9 mouse cellular contexts compared by ENCODE assay signal in the genomic region with DNA sequence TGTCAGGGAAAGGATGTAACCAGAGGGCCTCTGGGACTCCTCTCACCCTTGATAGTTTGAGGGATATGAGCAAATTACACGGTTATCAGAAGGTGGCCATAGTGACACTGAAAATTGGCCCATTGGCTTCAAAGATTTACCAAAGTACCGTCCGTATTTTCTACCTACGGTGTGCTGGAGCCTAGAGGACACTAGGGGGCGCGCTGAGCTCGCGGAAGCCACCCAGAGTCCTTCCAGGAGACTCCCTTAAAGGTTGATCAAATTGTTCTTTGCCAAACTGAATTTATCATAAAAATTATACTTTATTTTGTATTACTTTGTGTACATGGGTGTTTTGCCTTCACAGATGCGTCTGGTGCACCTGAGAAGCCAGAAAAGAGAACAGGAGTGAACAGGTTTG. TPM values are rescaled to one million over a fixed set of nuclear protein-coding genes. Genes with fewer than 3 reads are reported as not detected.
DNase-seq lines count a peak whose midpoint lies in the region; ATAC-seq lines count a peak whose summit lies in the region.
"Had no signal": no experiment of that assay in that cellular context is flagged by ENCODE, and none has a peak within 500 bp of the region (broad histone marks: within the 10 kb centered on the region; RNA-seq: fewer than 3 reads in every experiment).

No protein-coding gene starts in this region.

- H3K4me3 ChIP-seq in heart, embryonic 11.5 days (ENCODE audit: low read depth, low read length), result no peak overlapping the region
- H3K4me3 ChIP-seq: lung, embryonic 15.5 days had no signal

- no peak overlapping the region for H3K4me2 ChIP-seq in heart, embryonic 11.5 days
- H3K4me2 ChIP-seq: lung, embryonic 15.5 days had no signal

- no peaks in the 10 kb centered on the region for H3K9me3 ChIP-seq in heart, embryonic 11.5 days (replicated peaks; ENCODE audit: control insufficient read depth, low read length)
- H3K9me3 ChIP-seq: lung, embryonic 15.5 days had no signal

- H3K9ac ChIP-seq in heart, embryonic 11.5 days (ENCODE audit: low read depth, low read length), result no peak overlapping the region
- H3K9ac ChIP-seq: lung, embryonic 15.5 days had no signal

- H3K27ac ChIP-seq in heart, embryonic 11.5 days (ENCODE audit: low read depth, low read length), result no peak overlapping the region
- H3K27ac ChIP-seq: lung, embryonic 15.5 days had no signal

- no peaks in the 10 kb centered on the region for H3K27me3 ChIP-seq in heart, embryonic 11.5 days (ENCODE audit: control insufficient read depth, insufficient read depth, low read length)
- H3K27me3 ChIP-seq: lung, embryonic 15.5 days had no signal

- H3K36me3 ChIP-seq in heart, embryonic 11.5 days (ENCODE audit: control insufficient read depth, insufficient read depth, low read length), result no peaks in the 10 kb centered on the region
- H3K36me3 ChIP-seq: lung, embryonic 15.5 days had no signal

- WGBS in heart, embryonic 11.5 days (ENCODE audit: insufficient replicate concordance), result 1% methylated on average over 9 of the region's 9 CpGs

- no peak for ATAC-seq in heart, embryonic 11.5 days (replicated peaks; ENCODE audit: insufficient number of reproducible peaks, low FRiP score, low TSS enrichment)
- peak; percentile 72 to 73; a peak in 2 of 4 replicates for ATAC-seq in hematopoietic stem cell, adult 5-6 weeks (replicated peaks in 1 of 2; ENCODE audit: insufficient read depth in 1 of 2, low FRiP score in 2 of 2, low TSS enrichment in 1 of 2, low read depth in 1 of 2, poor library complexity in 2 of 2, severe bottlenecking in 2 of 2)

- DNase-seq in heart, adult 18-20 months, result peak; percentile 35 to 69
- peak; percentile 22 for DNase-seq in MEL-GATA-1-ER (ENCODE audit: extremely low read depth, low read depth)
- peak; percentile 59 to 76 for DNase-seq in cerebellum, postnatal 25 days
- DNase-seq in left cerebral cortex, adult 11 months (ENCODE audit: low spot score), result peak; percentile 9
- peak; percentile 81 for DNase-seq in naive thymus-derived CD4-positive, alpha-beta T cell, adult 2 months (ENCODE audit: low read depth)
- peak; percentile 82 for DNase-seq in testis, postnatal 10 days (ENCODE audit: low spot score)

- H3K4me1 ChIP-seq in heart, embryonic 11.5 days (ENCODE audit: control insufficient read depth, insufficient read depth, low read length), result no peaks in the 10 kb centered on the region

RNA-seq across cellular contexts. Expression of a gene that starts 14.2 kb away (rescaled TPM):
- total RNA-seq in heart, adult 18-20 months (2021), result 1 to 10 TPM in 1 of 2 experiments, under 1 TPM in 1; 0.62 to 2.2 TPM
- 0.20 and 1.4 TPM in 2 replicates for polyA plus RNA-seq in heart, embryonic 11.5 days (2014; fragmentation: Nextera tagmentation; extraction: Ambion mirVana)
- total RNA-seq in hematopoietic stem cell, adult 5-6 weeks (2017), result 0.25 and 2.8 TPM in 2 replicates

RNA-seq across cellular contexts. Expression of a gene that starts 21.8 kb away (rescaled TPM):
- not detected for total RNA-seq in heart, adult 18-20 months (2021)
- polyA plus RNA-seq in heart, embryonic 11.5 days (2014; fragmentation: Nextera tagmentation; extraction: Ambion mirVana), result not detected in 2 replicates
- total RNA-seq in hematopoietic stem cell, adult 5-6 weeks (2017), result 0.31 and 0.45 TPM in 2 replicates

RNA-seq across cellular contexts. Expression of a gene that starts 32.6 kb away (rescaled TPM):
- 1 to 10 TPM; 1.5 to 2.1 TPM for total RNA-seq in heart, adult 18-20 months (2021)
- 47.6 and 51.1 TPM in 2 replicates for polyA plus RNA-seq in heart, embryonic 11.5 days (2014; fragmentation: Nextera tagmentation; extraction: Ambion mirVana)
- total RNA-seq in hematopoietic stem cell, adult 5-6 weeks (2017), result 8.0 and 13.1 TPM in 2 replicates

RNA-seq across cellular contexts. Expression of a gene that starts 32.8 kb away (rescaled TPM):
- 1 to 10 TPM; 1.9 to 4.0 TPM for total RNA-seq in heart, adult 18-20 months (2021)
- polyA plus RNA-seq in heart, embryonic 11.5 days (2014; fragmentation: Nextera tagmentation; extraction: Ambion mirVana), result 10.4 and 12.8 TPM in 2 replicates
- total RNA-seq in hematopoietic stem cell, adult 5-6 weeks (2017), result 9.4 and 14.5 TPM in 2 replicates

RNA-seq across cellular contexts. Expression of a gene that starts 45.1 kb away (rescaled TPM):
- 10 to 100 TPM in 1 of 2 experiments, 1 to 10 TPM in 1; 7.4 to 21.5 TPM for total RNA-seq in heart, adult 18-20 months (2021)
- polyA plus RNA-seq in heart, embryonic 11.5 days (2014; fragmentation: Nextera tagmentation; extraction: Ambion mirVana), result 0.84 and 2.6 TPM in 2 replicates
- total RNA-seq in hematopoietic stem cell, adult 5-6 weeks (2017), result 156 and 169 TPM in 2 replicates

Comparison
In these comparisons a context has a peak if more than half of its experiments do, and no peak if none do; other contexts are left out.
1. DNase-seq: peak in every context shown above with its lines; median percentile 82 in testis, postnatal 10 days; 81 in naive thymus-derived CD4-positive, alpha-beta T cell, adult 2 months; 68 in cerebellum, postnatal 25 days; 52 in heart, adult 18-20 months; 22 in MEL-GATA-1-ER; 9 in left cerebral cortex, adult 11 months.